Mouse (Mus musculus): ENCODE results near the gene Mad1l1. TPM values are rescaled to one million over a fixed set of nuclear protein-coding genes. Genes with fewer than 3 reads are reported as not detected.
A peak's percentile ranks its signal among the peaks of the same experiment; 100 is the strongest.

Mad1l1 gene
- total RNA-seq, 2 experiments from 2014 or later: 11.2 to 63.1 TPM

GRCm38 (mm10) chr5:140191539-140191938 is 129.8 kb downstream of the Mad1l1 start:
- no peak for ATAC-seq (replicated peaks; ENCODE audit: poor library complexity)

DNA sequence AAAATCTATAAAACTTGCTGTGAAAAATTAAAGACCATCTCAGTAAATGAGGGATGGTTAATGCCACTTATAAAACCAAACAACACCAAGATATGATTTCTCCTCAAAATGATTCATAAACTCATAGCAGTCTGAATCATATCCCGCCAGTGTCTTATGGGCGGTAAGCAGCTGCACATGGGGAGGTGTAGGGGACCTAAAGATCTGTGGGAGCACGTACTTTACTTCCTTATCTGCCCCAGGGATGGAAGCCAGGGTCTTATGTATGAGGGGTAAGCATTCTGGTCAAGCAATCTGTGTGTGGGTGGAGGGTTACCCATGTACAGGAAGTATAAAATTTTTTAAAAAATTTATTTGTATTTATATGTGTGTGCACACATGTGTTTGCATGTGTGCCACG is 135.0 kb downstream of the Mad1l1 start:
- ATAC-seq (replicated peaks; ENCODE audit: poor library complexity): no peak

DNA sequence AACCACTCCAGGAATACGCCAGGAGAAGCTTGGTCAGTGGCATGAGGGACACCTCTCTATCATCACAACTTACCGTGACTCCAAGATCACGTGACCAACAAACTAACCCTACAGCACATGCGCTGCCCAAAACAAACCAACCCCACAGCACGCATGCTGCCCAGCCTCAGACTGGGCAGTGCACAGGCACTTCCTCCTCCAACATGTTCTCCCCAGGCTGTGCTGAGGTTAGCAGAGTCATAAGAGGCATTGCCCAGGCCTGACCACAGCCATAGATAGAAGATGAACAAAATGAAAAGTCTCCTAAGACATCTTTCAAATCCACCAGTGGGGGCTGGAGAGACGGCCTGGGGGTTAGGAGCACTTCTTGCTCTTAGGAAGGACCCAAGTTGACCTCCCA is 135.6 kb downstream of the Mad1l1 start:
- peak; percentile 31 for ATAC-seq (replicated peaks; ENCODE audit: poor library complexity)

DNA sequence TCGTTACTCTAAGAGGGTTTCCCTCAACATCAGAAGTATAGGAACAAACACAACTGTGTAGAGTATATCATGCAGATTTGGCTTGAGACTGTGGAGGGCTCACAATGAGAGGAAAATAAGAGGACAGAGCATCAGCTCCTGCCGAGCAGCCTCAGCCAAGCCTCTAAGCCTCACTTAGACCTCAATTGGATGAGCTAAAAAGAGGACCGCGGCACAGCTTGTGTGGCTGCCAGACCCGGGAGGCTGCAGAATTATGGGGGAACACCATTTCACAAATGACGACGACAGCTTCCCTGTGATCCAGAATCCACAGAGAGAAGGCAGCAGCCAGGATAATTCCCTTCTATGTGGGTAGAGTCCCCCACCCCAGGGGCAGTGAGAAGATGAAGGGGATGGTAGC is 138.0 kb downstream of the Mad1l1 start:
- no peak for ATAC-seq (replicated peaks; ENCODE audit: poor library complexity)

GRCm38 (mm10) chr5:140182351-140182750 is 139.0 kb downstream of the Mad1l1 start:
- no peak for ATAC-seq (replicated peaks; ENCODE audit: poor library complexity)

DNA sequence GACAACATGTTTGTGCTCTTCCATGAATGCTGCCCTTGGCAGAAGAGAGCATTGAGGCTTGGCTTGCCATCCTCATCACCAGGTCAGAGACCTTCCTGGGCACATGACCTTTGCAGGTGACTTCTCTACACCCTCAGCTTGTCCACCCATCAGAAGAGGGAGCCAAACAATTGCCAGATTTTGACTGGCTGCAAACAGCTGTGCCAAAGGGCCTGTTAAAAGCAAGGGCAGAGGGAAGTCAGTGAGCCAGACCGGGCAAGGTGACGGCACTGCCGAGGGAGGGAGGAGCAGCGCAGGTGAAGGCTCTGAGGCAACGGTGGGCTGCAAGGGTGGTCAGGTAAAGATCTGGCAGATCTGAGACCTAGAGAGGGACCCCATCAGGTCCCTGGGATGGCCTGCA is 141.3 kb downstream of the Mad1l1 start:
- ATAC-seq (replicated peaks; ENCODE audit: poor library complexity): no peak

DNA sequence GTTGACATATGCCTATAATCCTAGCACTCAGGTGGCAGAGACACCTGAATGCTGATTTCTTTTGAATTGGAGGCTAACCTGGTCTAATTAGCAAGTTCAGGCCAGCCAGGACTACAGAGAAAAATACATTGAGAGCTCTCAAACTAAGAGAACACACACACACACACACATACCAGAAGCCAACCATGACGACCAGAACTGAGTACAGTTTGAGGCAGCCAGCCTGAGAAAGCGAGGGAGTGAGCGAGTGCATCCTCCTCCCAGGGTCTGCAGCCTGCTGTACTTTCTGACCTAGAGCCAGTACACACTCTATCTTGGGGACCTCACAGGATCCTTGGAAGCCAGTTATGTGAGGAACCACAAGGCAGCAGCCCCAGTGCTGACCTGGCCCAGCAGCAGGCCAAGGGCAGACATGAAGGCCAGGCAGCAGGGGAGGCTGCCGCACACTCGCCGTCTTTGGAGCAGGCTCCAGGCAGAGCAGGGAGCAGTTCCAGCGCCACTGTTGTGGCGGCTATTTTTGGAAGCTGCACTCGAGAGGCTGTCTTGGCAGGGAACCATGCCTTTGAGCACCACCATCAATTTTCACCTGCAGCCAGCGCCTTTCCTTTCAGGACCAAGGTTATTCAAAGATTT is 143.2 kb downstream of the Mad1l1 start:
- ATAC-seq (replicated peaks; ENCODE audit: poor library complexity): no peak

DNA sequence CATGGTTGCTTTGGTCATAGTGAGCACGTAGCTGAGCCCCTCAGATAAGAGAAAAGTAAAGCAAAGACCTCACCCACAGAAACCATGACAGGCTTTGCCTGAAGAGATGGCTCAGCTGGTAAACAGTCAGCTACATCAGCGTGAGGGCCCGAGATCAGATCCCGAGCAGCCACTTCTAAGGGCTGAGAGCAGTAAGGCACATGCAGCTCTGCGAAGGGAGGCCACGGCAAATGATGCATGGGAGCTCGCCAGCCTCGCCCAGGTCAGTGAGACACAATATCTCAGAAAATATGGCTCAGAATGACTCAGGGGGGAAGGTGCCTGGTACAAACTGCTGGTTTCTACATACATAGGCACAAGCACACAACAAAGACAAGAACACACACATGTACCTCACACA is 143.8 kb downstream of the Mad1l1 start:
- ATAC-seq (replicated peaks; ENCODE audit: poor library complexity): no peak

- ATAC-seq (replicated peaks; ENCODE audit: poor library complexity): no peak
Observed at GRCm38 (mm10) chr5:140176370-140176769, 145.0 kb downstream of the Mad1l1 start.

GRCm38 (mm10) chr5:140174814-140175490 is 146.4 kb downstream of the Mad1l1 start:
- no peak for ATAC-seq (replicated peaks; ENCODE audit: poor library complexity)

DNA sequence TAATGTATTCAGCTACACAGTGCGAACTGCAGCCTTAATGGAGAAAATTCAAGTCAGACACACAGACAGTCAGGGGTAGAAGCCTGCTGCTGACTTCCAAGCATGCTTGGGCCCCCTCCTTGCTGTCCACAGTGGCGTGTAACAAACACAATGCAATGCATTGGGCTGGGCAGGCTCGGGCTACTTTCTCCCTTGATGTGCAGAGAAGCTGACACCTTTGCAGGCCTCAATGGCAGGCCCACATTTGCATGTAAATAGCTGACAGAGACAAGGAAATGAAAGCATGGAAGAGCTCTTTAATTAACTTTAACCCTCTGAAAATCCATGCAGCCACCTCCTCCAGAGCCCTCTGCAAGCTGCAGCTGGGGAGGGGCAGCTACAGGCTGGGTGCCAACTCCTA is 147.3 kb downstream of the Mad1l1 start:
- no peak for ATAC-seq (replicated peaks; ENCODE audit: poor library complexity)

GRCm38 (mm10) chr5:140173181-140173580 is 148.2 kb downstream of the Mad1l1 start:
- ATAC-seq (replicated peaks; ENCODE audit: poor library complexity): no peak

GRCm38 (mm10) chr5:140171710-140172109 is 149.6 kb downstream of the Mad1l1 start:
- ATAC-seq (replicated peaks; ENCODE audit: poor library complexity): no peak

- no peak for ATAC-seq (replicated peaks; ENCODE audit: poor library complexity)
Observed at GRCm38 (mm10) chr5:140167531-140167930, 153.8 kb downstream of the Mad1l1 start.

GRCm38 (mm10) chr5:140167080-140167479 is 154.3 kb downstream of the Mad1l1 start:
- ATAC-seq (replicated peaks; ENCODE audit: poor library complexity): no peak

DNA sequence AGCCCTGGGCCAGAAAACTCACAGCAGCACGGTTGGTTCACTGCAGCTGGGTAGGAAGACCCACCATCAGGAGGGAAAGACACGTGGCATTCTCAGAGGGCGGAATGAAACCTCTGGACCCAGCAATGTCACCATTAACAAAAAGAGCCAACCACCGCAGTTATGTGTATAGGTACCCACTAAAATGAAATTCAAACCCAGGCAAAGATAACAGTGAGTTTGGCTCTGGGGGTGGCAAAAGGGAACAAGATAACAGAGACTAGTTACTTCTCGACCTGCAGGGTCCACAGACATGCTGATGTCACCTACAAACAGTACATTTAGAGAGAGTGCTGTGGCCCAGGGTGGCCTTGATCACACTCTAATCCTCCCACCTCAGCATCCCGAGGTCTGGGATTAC is 157.4 kb downstream of the Mad1l1 start:
- ATAC-seq (replicated peaks; ENCODE audit: poor library complexity): no peak

DNA sequence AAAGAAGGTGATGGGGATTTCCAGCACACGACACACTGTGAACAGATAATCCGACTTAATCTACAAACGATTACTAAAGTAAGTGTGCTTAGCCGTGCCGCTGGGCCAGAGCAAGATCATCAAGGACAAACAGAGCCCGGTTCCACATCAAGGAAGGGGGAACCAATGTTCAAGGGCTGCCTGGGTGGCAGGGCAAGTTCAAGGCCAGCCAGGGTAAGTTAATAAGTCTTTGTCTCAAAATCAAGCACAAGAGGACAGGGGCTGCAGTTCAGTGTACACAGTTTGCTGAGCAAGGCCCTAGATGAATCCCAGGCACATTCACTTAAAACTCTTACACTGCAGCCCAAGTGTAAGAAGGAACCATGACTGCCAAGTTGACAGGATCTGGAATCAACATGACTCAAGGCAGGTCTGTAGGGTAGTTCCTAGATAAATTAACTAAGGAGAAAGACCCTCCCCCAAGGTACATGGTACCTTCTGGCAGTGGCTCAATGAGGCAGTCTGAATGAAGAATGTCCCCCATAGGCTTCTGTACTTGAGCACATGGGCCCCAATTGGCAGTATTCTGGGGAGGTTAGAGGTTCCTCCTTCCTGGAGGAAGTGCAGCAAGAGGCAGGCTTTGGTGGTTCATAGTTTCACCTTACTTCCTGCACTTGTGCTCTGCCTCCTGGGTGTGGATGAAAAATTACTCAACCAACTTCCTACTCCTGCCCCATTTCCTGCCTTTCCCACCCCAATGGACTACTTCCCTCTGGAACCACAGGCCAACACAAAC is 159.1 kb downstream of the Mad1l1 start:
- peak; percentile 40 for ATAC-seq (replicated peaks; ENCODE audit: poor library complexity)

DNA sequence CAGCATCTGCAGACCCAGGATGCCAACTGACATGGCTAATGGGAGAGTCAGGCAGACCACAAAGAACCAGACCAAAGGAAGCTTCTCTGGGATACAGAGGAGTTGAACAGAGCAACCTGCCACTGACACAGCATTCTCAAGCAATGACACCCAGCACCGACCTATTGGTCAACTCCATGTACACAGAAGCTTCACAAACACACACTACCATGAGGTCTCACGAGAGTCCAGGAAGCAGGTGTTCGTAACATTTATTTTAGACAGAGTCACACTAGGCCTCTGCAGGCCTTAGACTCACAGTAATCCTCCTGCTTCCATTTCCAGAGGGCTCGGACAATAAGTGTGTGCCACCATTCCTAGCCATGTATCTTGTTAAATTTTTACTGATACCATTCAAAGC is 162.3 kb downstream of the Mad1l1 start:
- ATAC-seq (replicated peaks; ENCODE audit: poor library complexity): no peak

GRCm38 (mm10) chr5:140157886-140158627 is 163.3 kb downstream of the Mad1l1 start:
- peak; percentile 75 for ATAC-seq (replicated peaks; ENCODE audit: poor library complexity)

DNA sequence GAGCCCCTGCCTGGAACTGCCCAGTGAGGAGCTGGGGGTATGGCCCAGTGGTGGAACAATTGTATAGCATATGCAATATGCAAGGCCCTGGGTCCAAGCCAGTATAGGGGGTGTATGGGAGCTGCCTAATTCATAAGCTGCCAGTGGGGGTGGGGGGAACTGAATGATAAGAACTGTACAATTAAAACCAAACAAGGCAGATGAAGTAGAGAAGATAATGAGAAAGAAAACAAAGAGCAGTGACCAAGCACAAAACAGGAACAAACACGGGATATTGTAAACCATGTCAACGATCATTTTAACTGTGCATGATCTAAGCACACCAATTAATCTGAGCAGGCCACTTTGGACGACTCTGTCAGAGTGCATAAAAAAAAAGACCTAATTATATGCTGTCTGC is 167.2 kb downstream of the Mad1l1 start:
- ATAC-seq (replicated peaks; ENCODE audit: poor library complexity): no peak

GRCm38 (mm10) chr5:140151871-140152270 is 169.5 kb downstream of the Mad1l1 start:
- no peak for ATAC-seq (replicated peaks; ENCODE audit: poor library complexity)

Data from megakaryocyte progenitor cell, adult 5-6 weeks (primary cell).